Mouse (Mus musculus) MEL (cell line): ENCODE results near the gene Rasl11b.

Source experiments
- CTCF ChIP-seq, 3 experiments: IDR thresholded peaks in 2 of 3; conservative IDR thresholded peaks in 1 of 3; 2 replicates each; pipeline ENCODE4 v1.5.1; 2011 to 2012; ENCODE audit warnings: low read length in 3 of 3, low read depth in 2 of 3, mild to moderate bottlenecking in 2 of 3, improper control_type of control experiment in 1 of 3, inconsistent platforms in 1 of 3, mixed read lengths in 1 of 3, moderate library complexity in 1 of 3; ENCODE audit not compliant: control insufficient read depth in 1 of 3, insufficient read depth in 1 of 3, poor library complexity in 1 of 3, severe bottlenecking in 1 of 3
- USF2 ChIP-seq, 2 experiments: IDR thresholded peaks; 2 replicates each; pipeline ENCODE4 v1.6.1; 2011 to 2012; ENCODE audit warnings: improper control_type of control experiment in 2 of 2, low read length in 2 of 2, borderline replicate concordance in 1 of 2, inconsistent platforms in 1 of 2, low read depth in 1 of 2, mild to moderate bottlenecking in 1 of 2; ENCODE audit not compliant: insufficient read depth in 1 of 2

DNA sequence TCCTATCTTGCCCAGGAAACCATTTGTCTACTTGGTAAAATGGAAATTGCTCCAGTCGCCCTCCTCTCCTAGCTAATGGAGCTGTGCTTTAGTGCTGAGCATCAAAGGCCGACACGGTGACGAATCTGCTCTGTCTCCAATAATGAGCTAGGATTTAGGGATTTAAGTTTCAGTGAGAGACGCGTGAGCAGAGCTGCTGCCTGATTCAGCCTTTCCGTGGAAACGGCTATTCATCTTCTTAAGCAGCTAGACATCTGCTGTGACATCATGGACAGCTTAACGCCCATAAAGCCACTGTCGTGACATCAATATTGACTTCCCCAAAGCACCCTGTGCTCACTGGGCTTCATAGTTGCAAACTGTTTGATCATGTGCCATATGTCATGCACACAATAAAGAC, 14.9 kb upstream of the Rasl11b start:
- TF ChIP-seq USF2 (IDR thresholded peaks at IDR 0.05; ENCODE audit: borderline replicate concordance in 1 of 2, insufficient read depth in 1 of 2, low read depth in 1 of 2, low read length in 2 of 2) (no peak), CTCF (IDR thresholded peaks at IDR 0.05 in 2 of 3, conservative IDR thresholded peaks at IDR 0.05 in 1 of 3; ENCODE audit: control insufficient read depth in 1 of 3, insufficient read depth in 1 of 3, low read depth in 2 of 3, low read length in 3 of 3, poor library complexity in 1 of 3, severe bottlenecking in 1 of 3) (no peak)
